ENCODE assay signal across 29 mouse cellular contexts in the genomic region with DNA sequence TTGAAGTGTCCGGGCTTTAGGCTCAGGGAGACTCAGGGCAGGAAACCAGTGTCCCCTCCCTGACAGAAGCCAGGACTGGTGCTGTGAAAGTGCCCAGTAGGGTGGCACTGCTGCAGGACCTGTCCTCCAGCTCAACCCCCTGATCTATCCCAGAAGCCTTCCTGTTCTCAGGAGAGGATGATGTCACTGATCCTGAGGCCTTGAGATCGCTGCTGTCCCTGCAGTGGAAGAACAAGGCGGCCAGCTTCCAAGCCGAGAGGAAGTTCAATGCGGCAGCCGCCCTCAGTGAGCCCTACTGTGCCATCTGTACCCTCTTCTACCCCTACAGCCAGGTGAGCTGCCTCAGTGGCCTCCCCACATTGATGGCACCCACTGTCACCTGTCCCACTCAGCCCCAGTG.
DNase-seq lines count a peak whose midpoint lies in the region; ATAC-seq lines count a peak whose summit lies in the region.
"Had no signal": no experiment of that assay in that cellular context is flagged by ENCODE, and none has a peak within 500 bp of the region (broad histone marks: within the 10 kb centered on the region; RNA-seq: fewer than 3 reads in every experiment).

No protein-coding gene starts in this region.

- H3K9me3 ChIP-seq in megakaryocyte, embryonic 14.5 days: no peaks in the 10 kb centered on the region
- H3K9me3 ChIP-seq: embryonic facial prominence, embryonic 10.5 days; embryonic facial prominence, embryonic 13.5 days; forebrain, embryonic 12.5 days; forebrain, embryonic 15.5 days; heart, embryonic 10.5 days; heart, embryonic 13.5 days had no signal

- peak overlapping the region; percentile 8 for H3K4me3 ChIP-seq in megakaryocyte, embryonic 14.5 days (replicated peaks)
- H3K4me3 ChIP-seq: embryonic facial prominence, embryonic 10.5 days; embryonic facial prominence, embryonic 13.5 days; erythroblast, embryonic 14.5 days; forebrain, embryonic 12.5 days; forebrain, embryonic 15.5 days; heart, embryonic 10.5 days; heart, embryonic 13.5 days had no signal

- ATAC-seq in megakaryocyte, adult 5-6 weeks (ENCODE audit: poor library complexity, severe bottlenecking): no peak
- ATAC-seq: activated CD4-positive, CD25-positive, alpha-beta regulatory T cell, adult 4 months; CD4-positive, CD25-positive, alpha-beta regulatory T cell, adult 4 months; forebrain, embryonic 15.5 days; hindbrain, postnatal 0 days; inflammation-experienced regulatory T-cells, adult 6 months; intestine, embryonic 16.5 days had no signal

- peaks cover 100% of the 10 kb centered on the region for H3K36me3 ChIP-seq in megakaryocyte, embryonic 14.5 days (replicated peaks; ENCODE audit: low read length)

- H3K27me3 ChIP-seq in megakaryocyte, embryonic 14.5 days (replicated peaks): no peaks in the 10 kb centered on the region
- H3K27me3 ChIP-seq: embryonic facial prominence, embryonic 13.5 days; forebrain, embryonic 12.5 days; forebrain, embryonic 15.5 days; heart, embryonic 13.5 days had no signal

- H3K4me1 ChIP-seq in megakaryocyte, embryonic 14.5 days: peaks cover 17% of the 10 kb centered on the region; the same call in 1 of the 2 replicates
- H3K4me1 ChIP-seq: embryonic facial prominence, embryonic 10.5 days; embryonic facial prominence, embryonic 13.5 days; forebrain, embryonic 12.5 days; forebrain, embryonic 15.5 days; heart, embryonic 13.5 days had no signal

- DNase-seq in adrenal gland, postnatal 10 days: peak; percentile 53
- DNase-seq in adrenal gland, postnatal 36 days: peak; percentile 62 to 64
- no peak for DNase-seq in frontal cortex, postnatal 14 days (ENCODE audit: low spot score in 2 of 2)
- DNase-seq in layer of hippocampus, adult 8-10 months (ENCODE audit: low spot score in 2 of 2): no peak
- DNase-seq: cerebellum, adult 11-12 months; cerebellum, adult 8-10 months; cerebellum, postnatal 10 days; cerebellum, postnatal 36 days; embryo, embryonic 11 days; gastrocnemius, postnatal 10 days; gastrocnemius, postnatal 36 days; heart, adult 18-20 months; heart, postnatal 14 days; heart, postnatal 4 days; kidney, adult 18-20 months had no signal

Comparison
In these comparisons a context has a peak if more than half of its experiments do, and no peak if none do; other contexts are left out.
1. DNase-seq: peak in adrenal gland, postnatal 10 days (single experiment) and adrenal gland, postnatal 36 days (2 of 2); none in frontal cortex, postnatal 14 days (0 of 2) and layer of hippocampus, adult 8-10 months (0 of 2).